Comparison of ENCODE assay signal across 29 mouse cellular contexts in the genomic region with DNA sequence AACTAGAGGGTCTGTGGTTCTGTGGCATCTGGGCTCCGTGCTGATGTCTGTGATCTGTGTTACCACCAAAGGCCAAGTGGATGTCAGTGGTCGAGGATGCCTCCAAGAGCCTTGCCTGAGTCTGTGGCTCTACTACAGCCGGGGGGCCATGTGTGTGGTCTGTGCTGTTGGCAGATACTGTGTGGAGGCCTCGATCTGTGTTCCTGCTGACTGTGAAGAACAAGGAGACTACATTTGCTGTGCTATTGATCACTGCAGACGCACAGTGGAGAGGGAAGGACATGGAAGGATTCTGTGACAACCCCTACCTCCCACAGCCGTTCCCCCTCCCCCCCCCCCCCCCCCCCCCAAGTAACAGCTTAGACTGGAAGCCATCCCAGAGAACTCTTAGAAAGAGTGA. TPM values are rescaled to one million over a fixed set of nuclear protein-coding genes. Genes with fewer than 3 reads are reported as not detected.
"Had no signal": no experiment of that assay in that cellular context is flagged by ENCODE, and none has a peak within 500 bp of the region (broad histone marks: within the 10 kb centered on the region; RNA-seq: fewer than 3 reads in every experiment).

No protein-coding gene starts in this region.

RNA-seq across cellular contexts. Expression of a gene that starts 29.0 kb away (rescaled TPM):
- total RNA-seq: forebrain, postnatal 0 days; gastrocnemius, adult 18-20 months; gastrocnemius, adult 8-10 months; gastrocnemius, postnatal 14 days; gastrocnemius, postnatal 36 days; heart, adult 2 months; heart, postnatal 14 days; heart, postnatal 36 days; hematopoietic stem cell, adult 5-6 weeks; layer of hippocampus, adult 2 months; layer of hippocampus, postnatal 10 days; left cerebral cortex, postnatal 14 days; left cerebral cortex, postnatal 36 days had no signal
- polyA plus RNA-seq: forebrain, postnatal 0 days; gonadal fat pad, adult 2 months; heart, adult 2 months; heart, embryonic 11.5 days; heart, embryonic 13.5 days; heart, embryonic 15.5 days; heart, postnatal 0 days; hindbrain, embryonic 11.5 days; hindbrain, embryonic 13.5 days; inflammation-experienced regulatory T-cells, adult 6 months; intestine, postnatal 0 days; kidney, embryonic 14.5 days; kidney, embryonic 16.5 days; limb, embryonic 12.5 days; limb, embryonic 14.5 days had no signal

RNA-seq across cellular contexts. Expression of a gene that starts 42.4 kb away (rescaled TPM):
- total RNA-seq: forebrain, postnatal 0 days; gastrocnemius, adult 18-20 months; gastrocnemius, adult 8-10 months; gastrocnemius, postnatal 14 days; gastrocnemius, postnatal 36 days; heart, adult 2 months; heart, postnatal 14 days; heart, postnatal 36 days; hematopoietic stem cell, adult 5-6 weeks; layer of hippocampus, adult 2 months; layer of hippocampus, postnatal 10 days; layer of hippocampus, postnatal 25 days; left cerebral cortex, adult 2 months; left cerebral cortex, postnatal 14 days; left cerebral cortex, postnatal 36 days had no signal
- polyA plus RNA-seq: forebrain, postnatal 0 days; gonadal fat pad, adult 2 months; heart, adult 2 months; heart, embryonic 11.5 days; heart, embryonic 13.5 days; heart, embryonic 15.5 days; heart, postnatal 0 days; hindbrain, embryonic 11.5 days; hindbrain, embryonic 13.5 days; inflammation-experienced regulatory T-cells, adult 6 months; intestine, postnatal 0 days; kidney, embryonic 14.5 days; kidney, embryonic 16.5 days; limb, embryonic 10.5 days; limb, embryonic 12.5 days; limb, embryonic 14.5 days had no signal

RNA-seq across cellular contexts. Expression of a gene that starts 53.2 kb away (rescaled TPM):
- total RNA-seq: forebrain, postnatal 0 days; gastrocnemius, adult 18-20 months; gastrocnemius, adult 8-10 months; gastrocnemius, postnatal 14 days; gastrocnemius, postnatal 36 days; heart, adult 2 months; heart, postnatal 14 days; heart, postnatal 36 days; hematopoietic stem cell, adult 5-6 weeks; layer of hippocampus, adult 2 months; layer of hippocampus, postnatal 10 days; layer of hippocampus, postnatal 25 days; left cerebral cortex, adult 2 months; left cerebral cortex, postnatal 14 days; left cerebral cortex, postnatal 36 days had no signal
- polyA plus RNA-seq: forebrain, postnatal 0 days; gonadal fat pad, adult 2 months; heart, adult 2 months; heart, embryonic 11.5 days; heart, embryonic 13.5 days; heart, embryonic 15.5 days; heart, postnatal 0 days; hindbrain, embryonic 11.5 days; inflammation-experienced regulatory T-cells, adult 6 months; intestine, postnatal 0 days; kidney, embryonic 14.5 days; kidney, embryonic 16.5 days; limb, embryonic 10.5 days; limb, embryonic 12.5 days; limb, embryonic 14.5 days had no signal
